Mouse (Mus musculus) heart, embryonic 16.5 days (tissue): ENCODE data around the gene Fra10ac1. TPM values are rescaled to one million over a fixed set of nuclear protein-coding genes. Genes with fewer than 3 reads are reported as not detected.

Experiments used
- ATAC-seq: fragments of 200-750 bp; cut with Nextera tagmentation; replicated peaks from 2 replicates; pipeline ENCODE4 v1.8.0; 2017; ENCODE audit warnings: moderate number of reproducible peaks; ENCODE audit not compliant: insufficient read depth, low FRiP score; ENCODE audit errors: extremely low read depth
- H3K27ac ChIP-seq: fragments of 300-500 bp; sonication (generic); 2 replicates; pipeline ENCODE4 v1.5.1; 2014; ENCODE audit warnings: mild to moderate bottlenecking, low read length, control low read depth, moderate library complexity
- H3K27me3 ChIP-seq: fragments of 300-500 bp; sonication (generic); 2 replicates; pipeline ENCODE4 v1.6.1; 2014; ENCODE audit warnings: low read length, mixed read lengths; ENCODE audit not compliant: control insufficient read depth, insufficient read depth
- H3K36me3 ChIP-seq: fragments of 300-500 bp; sonication (generic); 2 replicates; pipeline ENCODE4 v1.6.1; 2014; ENCODE audit not compliant: control insufficient read depth, insufficient read depth
- H3K4me1 ChIP-seq: fragments of 300-500 bp; sonication (generic); 2 replicates; pipeline ENCODE4 v1.6.1; 2014; ENCODE audit warnings: low read length, mixed read lengths; ENCODE audit not compliant: control insufficient read depth, insufficient read depth
- H3K4me2 ChIP-seq: fragments of 300-500 bp; sonication (generic); 2 replicates; pipeline ENCODE4 v1.6.1; 2014; ENCODE audit warnings: low read depth, mild to moderate bottlenecking, control low read depth, low read length
- H3K4me3 ChIP-seq: fragments of 300-500 bp; sonication (generic); 2 replicates; pipeline ENCODE4 v1.5.1; 2014; ENCODE audit warnings: mild to moderate bottlenecking, control low read depth, low read length
- H3K9ac ChIP-seq: fragments of 300-500 bp; sonication (generic); 2 replicates; pipeline ENCODE4 v1.6.1; 2014; ENCODE audit warnings: low read length, control low read depth
- H3K9me3 ChIP-seq: fragments of 300-500 bp; sonication (generic); replicated peaks from 2 replicates; pipeline ENCODE4 v1.6.1; 2016; ENCODE audit warnings: low read length; ENCODE audit not compliant: control insufficient read depth
- WGBS: fragments of 180-500 bp; shearing (Covaris S2); extraction: QIAGEN DNeasy Blood & Tissue Kit; methylation state at CpG from one replicate; pipeline ENCODE4 v1.1.7; 2014; 5-methylcytosine and 5-hydroxymethylcytosine counted together
- polyA plus RNA-seq: library from polyadenylated mRNA; unstranded; fragments of >200 nt; fragmentation: Nextera tagmentation; extraction: Ambion mirVana; gene quantifications from 2 replicates; pipeline ENCODE4 v1.2.1, GENCODE M21; 2015

Fra10ac1 gene
- 26.3 and 29.2 TPM in 2 replicates for polyA plus RNA-seq

DNA sequence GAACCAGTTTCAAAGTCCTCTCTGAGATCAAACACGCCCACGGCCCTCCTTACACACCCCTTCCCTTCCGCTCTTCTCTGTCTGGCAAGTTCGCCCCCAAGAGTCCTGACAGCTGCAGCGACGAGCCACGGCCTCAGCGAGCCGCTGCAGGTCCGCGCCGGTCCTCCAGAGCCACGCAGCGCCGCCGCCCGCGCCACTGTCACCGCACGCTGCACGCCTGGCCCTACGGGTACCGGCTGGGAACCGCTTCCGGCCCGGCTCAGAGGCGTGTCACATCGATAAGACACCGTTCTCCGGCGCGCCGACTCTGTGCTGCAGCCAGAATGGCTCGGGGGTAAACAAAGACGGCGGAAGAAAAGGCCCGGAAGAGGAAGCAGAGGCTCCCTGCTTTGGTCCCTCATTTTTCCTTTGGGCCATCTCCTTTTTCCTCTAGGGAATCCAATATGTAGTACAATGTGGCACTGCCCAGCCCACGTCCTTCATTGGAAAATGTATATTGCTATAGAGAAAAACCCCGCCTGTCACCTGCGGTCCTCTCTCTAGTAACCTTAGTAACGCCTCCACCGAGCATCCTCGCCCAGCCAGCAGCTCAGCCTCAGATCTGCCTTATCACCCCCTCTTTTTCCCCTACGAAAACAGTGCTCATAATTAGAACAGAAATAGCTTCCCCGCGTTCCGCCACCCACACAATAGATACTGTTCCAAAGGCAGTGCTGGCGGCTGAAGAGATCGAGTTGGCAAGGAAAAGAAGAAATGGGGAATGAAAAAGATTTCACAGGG is at the start of gene Fra10ac1:
Gene Fra10ac1 (minus strand): TSS at position 252 of the 780 bp plus-strand sequence.
- WGBS: under 1% methylated on average over 49 of the region's 49 CpGs
- ATAC-seq: peak; percentile 95
- peak within 1 kb of the TSS; percentile 96 for H3K4me2 ChIP-seq
- H3K36me3 ChIP-seq: peaks cover 4% of the 10 kb centered on the region; the same call in 1 of the 2 replicates
- H3K4me3 ChIP-seq: peak within 1 kb of the TSS; percentile 94
- H3K9ac ChIP-seq: peak within 1 kb of the TSS; percentile 90
- H3K9me3 ChIP-seq: 0 out of 2 replicates have a peak, but pooled peaks cover 2% of the 10 kb centered on the region
- peaks cover 10% of the 10 kb centered on the region for H3K4me1 ChIP-seq
- no peaks in the 10 kb centered on the region for H3K27me3 ChIP-seq
- peak within 1 kb of the TSS; percentile 91 for H3K27ac ChIP-seq

DNA sequence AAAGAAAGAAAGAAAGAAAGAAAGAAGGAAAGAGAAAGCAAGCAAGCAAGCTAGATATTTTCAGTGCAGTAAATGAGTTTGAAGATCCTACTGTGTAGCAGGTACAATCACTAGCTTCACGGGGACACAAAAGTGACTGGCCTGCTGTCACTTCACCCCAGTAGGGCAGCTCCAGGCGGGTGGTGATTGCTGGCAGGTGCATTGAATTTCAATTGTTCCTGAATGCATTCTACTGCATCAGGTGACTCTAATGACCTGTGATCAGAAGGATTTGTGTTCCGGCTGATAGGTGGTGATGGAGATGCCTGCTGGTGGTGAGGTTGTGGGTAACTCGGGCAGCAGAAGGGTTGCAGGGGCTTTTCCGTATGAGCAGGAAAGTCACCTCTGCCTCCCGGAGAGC is 47.1 kb upstream of the Fra10ac1 start:
- no peaks in the 10 kb centered on the region for H3K36me3 ChIP-seq
- no peaks in the 10 kb centered on the region for H3K4me1 ChIP-seq
- no peak for ATAC-seq
- 26% methylated on average over 6 of the region's 6 CpGs for WGBS
- no peak overlapping the region for H3K4me3 ChIP-seq
- no peaks in the 10 kb centered on the region for H3K27me3 ChIP-seq
- no peak overlapping the region for H3K27ac ChIP-seq
- no peak overlapping the region for H3K4me2 ChIP-seq
- H3K9ac ChIP-seq: no peak overlapping the region
- no peaks in the 10 kb centered on the region for H3K9me3 ChIP-seq

DNA sequence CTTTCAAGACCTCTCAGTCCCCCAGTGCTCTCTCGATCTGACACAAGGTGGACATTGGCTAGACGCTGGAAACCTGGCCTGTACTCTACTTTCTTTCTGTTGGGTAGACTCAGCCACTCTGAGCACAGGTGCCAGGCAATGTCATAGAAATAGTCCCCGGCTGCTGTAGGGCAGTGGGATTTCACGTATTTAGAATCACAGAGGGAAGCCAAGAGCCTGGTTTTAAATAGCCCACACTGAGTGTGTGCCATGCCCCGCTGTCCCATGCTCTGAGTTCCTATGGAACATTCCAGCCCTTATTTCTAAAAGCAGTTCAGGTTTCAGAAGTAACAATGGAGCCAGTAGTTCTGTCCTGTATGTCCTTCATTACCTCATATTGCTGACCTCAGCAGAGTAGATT is 43.5 kb upstream of the Fra10ac1 start:
- Histone ChIP-seq H3K9me3 (no peaks in the 10 kb centered on the region), H3K4me2 (no peak overlapping the region), H3K4me3 (no peak overlapping the region), H3K36me3 (no peaks in the 10 kb centered on the region), H3K27me3 (no peaks in the 10 kb centered on the region; the same call in 1 of the 2 replicates), H3K9ac (no peak overlapping the region), H3K4me1 (0 out of 2 replicates have a peak, but pooled peaks cover 2% of the 10 kb centered on the region), H3K27ac (no peak overlapping the region)
- ATAC-seq: peak; percentile 63
- 59% methylated on average over 5 of the region's 5 CpGs for WGBS

DNA sequence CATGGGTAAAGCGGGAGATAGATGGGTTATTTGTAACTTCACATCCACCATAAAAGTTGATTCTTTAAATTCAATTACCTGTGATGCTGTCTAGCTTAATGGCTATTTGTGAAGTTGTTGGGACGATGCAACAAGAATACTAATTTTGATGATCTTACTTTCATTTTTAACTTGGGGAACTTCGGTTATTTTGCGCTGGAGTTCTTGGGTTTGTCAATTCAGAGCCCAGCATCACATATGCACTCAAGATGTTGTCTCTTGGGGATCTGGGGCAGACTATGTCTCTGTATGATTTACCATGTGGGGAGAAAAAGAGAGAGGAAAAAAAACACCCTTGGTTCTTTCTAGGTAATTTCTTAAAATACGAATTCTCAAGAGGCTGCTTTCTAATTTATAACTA is 41.8 kb upstream of the Fra10ac1 start:
- Histone ChIP-seq H3K4me1 (0 out of 2 replicates have a peak, but pooled peaks cover 2% of the 10 kb centered on the region), H3K9me3 (no peaks in the 10 kb centered on the region), H3K4me3 (no peak overlapping the region), H3K36me3 (no peaks in the 10 kb centered on the region), H3K4me2 (no peak overlapping the region), H3K27ac (no peak overlapping the region), H3K9ac (no peak overlapping the region), H3K27me3 (no peaks in the 10 kb centered on the region; the same call in 1 of the 2 replicates)
- WGBS: 80% methylated on average over 5 of the region's 5 CpGs
- no peak for ATAC-seq

DNA sequence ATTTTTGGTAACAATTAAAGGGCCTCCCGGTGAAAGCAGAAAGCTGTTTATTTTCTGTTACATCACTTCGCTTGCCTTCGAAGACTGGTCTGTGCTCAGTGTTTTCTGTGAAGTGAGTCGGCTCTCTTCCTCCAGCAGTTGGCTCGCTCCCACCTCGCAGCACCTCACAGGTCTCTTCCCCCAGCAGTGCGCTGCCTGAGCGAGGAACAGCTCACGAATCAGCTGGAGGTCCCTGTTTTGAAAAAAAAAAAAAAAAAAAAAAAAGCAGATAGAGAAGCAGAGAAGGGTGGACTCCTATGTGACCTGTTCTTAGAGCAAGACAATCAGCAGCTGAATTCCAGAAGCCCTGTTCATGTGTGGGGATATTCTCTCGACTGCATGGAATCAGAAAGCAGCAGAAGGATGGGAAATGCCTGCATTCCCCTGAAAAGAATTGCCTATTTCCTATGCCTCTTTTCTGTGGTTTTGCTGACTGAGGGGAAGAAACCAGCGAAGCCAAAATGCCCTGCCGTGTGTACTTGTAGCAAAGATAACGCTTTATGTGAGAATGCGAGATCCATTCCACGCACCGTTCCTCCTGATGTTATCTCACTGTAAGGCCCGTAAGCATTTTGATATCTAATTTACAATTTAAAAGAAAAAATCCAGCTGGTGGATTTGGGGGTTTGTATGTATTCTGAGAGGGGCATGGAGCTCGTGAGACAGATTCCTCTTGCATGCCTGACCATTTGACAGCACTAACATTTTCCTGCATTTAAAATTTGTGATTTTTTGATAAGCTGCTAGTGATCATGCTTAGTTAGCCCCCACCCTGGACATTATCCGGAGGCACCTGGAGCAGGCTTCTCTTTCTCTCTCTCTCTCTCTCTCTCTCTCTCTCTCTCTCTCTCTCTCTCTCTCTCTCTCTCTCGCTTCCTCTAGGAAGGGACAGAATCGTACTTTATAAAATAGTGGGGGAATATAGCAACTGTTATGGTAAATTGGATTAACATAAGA is 40.8 kb upstream of the Fra10ac1 start, which contains the start of gene Lgi1:
Gene Lgi1 (plus strand): TSS at position 32 of the 996 bp plus-strand sequence.
- Histone ChIP-seq H3K4me2 (peak within 1 kb of the TSS; percentile 49), H3K27ac (no peak within 1 kb of the TSS), H3K4me1 (0 out of 2 replicates have a peak, but pooled peaks cover 2% of the 10 kb centered on the region), H3K9me3 (no peaks in the 10 kb centered on the region), H3K27me3 (no peaks in the 10 kb centered on the region; the same call in 1 of the 2 replicates), H3K9ac (0 out of 2 replicates have a peak within 1 kb of the TSS, but pooled peaks have one; percentile 26), H3K4me3 (peak within 1 kb of the TSS; percentile 19; the same call in 1 of the 2 replicates), H3K36me3 (no peaks in the 10 kb centered on the region)
- no peak for ATAC-seq
- 19% methylated on average over 21 of the region's 21 CpGs for WGBS

DNA sequence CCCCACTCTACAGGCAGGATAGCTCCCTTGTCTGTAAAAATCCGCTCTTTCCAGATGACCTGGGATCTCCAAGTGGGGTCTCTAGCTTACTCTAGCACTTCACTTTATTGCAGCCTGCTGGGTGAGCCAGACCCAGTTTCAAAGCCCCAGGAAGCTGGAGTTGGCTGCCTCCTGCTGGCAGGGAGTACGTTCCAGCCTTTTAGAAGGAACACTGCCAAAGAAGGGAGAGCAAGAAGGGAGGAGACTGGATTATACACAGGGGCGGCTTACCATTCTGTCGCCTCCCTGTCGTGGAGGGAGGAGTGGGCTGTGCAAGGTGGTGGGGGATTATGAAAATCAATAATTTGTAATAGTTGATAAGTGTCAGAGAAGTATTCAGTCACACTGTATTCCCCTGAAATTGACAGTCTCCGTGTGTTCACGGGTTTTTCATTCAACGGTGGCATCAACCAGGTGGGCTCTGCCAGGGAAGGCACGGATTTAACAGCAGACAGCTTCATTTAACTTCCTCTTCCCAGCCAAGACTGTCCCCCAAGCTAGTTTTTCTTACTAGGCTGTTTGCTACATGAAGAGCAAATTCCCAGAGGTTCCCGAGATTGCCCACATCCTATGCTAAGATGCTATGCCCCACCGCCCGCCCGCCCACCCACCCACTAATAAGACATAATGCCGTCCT is 40.0 kb upstream of the Fra10ac1 start:
- Histone ChIP-seq H3K27me3 (no peaks in the 10 kb centered on the region; the same call in 1 of the 2 replicates), H3K4me1 (0 out of 2 replicates have a peak, but pooled peaks cover 2% of the 10 kb centered on the region), H3K4me3 (peak overlapping the region; percentile 19; the same call in 1 of the 2 replicates), H3K4me2 (peak overlapping the region; percentile 49), H3K27ac (no peak overlapping the region), H3K9ac (0 out of 2 replicates have a peak overlapping the region, but pooled peaks have one; percentile 26), H3K9me3 (no peaks in the 10 kb centered on the region), H3K36me3 (no peaks in the 10 kb centered on the region)
- no peak for ATAC-seq
- 20% methylated on average over 14 of the region's 14 CpGs for WGBS

DNA sequence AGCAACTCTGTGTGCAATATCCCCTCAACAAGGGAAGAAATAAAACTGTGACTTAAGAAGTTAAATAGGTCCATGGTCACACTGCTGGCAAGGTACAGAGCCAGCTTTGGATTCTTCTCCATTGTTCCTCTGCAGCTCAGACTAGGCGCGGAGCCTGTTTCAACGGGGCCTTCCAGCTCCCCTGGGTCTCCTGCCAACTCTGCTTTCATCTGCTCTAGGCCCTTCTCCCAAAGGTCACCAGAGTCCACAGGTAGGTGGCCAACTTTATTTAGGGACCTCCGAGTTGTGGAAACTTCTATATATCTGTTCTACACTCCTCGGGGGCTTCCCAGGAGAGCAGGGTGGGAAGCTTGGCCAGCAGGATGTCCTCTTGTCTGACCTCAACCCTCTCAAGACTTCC is 37.4 kb upstream of the Fra10ac1 start:
- H3K9ac ChIP-seq: no peak overlapping the region
- H3K27me3 ChIP-seq: no peaks in the 10 kb centered on the region; the same call in 1 of the 2 replicates
- no peaks in the 10 kb centered on the region for H3K36me3 ChIP-seq
- no peak overlapping the region for H3K4me2 ChIP-seq
- no peak overlapping the region for H3K4me3 ChIP-seq
- no peaks in the 10 kb centered on the region for H3K9me3 ChIP-seq
- ATAC-seq: no peak
- no peak overlapping the region for H3K27ac ChIP-seq
- H3K4me1 ChIP-seq: 0 out of 2 replicates have a peak, but pooled peaks cover 2% of the 10 kb centered on the region
- 74% methylated on average over 5 of the region's 5 CpGs for WGBS

DNA sequence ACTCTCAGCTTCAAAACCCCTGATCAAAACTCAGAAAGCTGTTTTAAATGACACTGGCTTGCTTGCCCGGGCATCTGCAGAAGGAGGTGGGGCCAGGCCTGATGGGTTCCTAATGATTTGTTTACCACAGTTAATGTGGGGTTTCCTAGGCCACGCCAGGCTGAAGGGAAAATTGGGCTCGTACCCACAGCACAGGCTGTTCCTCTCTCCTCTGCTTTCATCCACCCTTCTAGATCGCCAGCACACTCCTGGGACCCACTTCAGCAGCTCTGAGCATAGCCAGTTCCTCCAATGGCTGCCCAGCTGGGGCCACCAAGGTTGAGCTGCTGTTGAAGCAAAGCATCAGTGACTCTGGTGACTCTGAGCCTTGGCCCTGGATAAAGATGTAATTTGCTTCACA is 36.4 kb upstream of the Fra10ac1 start:
- Histone ChIP-seq H3K27me3 (0 out of 2 replicates have a peak, but pooled peaks cover 2% of the 10 kb centered on the region), H3K4me2 (no peak overlapping the region), H3K4me3 (no peak overlapping the region), H3K9ac (no peak overlapping the region), H3K27ac (no peak overlapping the region), H3K36me3 (no peaks in the 10 kb centered on the region), H3K4me1 (0 out of 2 replicates have a peak, but pooled peaks cover 2% of the 10 kb centered on the region), H3K9me3 (no peaks in the 10 kb centered on the region)
- 50% methylated on average over 4 of the region's 4 CpGs for WGBS
- ATAC-seq: no peak
